Mouse (Mus musculus): ENCODE measurements around the gene Pitpnc1.

The Pitpnc1 gene

DNA sequence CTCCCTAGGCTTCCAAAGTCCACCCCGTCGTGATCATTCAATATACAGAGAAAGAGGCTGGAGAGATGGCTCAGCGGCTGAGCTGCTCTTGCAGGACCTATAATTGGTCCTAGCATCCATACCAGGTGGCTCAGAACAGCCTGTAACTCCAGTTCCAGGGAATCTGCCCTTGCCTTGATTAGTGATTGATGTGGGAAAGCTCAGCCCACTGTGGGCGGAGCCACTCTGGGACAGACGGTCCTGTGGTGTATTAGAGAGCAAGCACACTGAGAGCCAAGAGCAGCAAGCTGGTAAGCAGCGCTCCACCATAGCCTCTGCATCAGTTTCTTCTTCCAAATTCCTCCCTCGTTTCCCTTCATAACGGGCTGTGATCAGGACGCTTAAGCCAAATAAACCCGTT is 150.6 kb downstream of the Pitpnc1 start:
- DNase-seq, result no peak

DNA sequence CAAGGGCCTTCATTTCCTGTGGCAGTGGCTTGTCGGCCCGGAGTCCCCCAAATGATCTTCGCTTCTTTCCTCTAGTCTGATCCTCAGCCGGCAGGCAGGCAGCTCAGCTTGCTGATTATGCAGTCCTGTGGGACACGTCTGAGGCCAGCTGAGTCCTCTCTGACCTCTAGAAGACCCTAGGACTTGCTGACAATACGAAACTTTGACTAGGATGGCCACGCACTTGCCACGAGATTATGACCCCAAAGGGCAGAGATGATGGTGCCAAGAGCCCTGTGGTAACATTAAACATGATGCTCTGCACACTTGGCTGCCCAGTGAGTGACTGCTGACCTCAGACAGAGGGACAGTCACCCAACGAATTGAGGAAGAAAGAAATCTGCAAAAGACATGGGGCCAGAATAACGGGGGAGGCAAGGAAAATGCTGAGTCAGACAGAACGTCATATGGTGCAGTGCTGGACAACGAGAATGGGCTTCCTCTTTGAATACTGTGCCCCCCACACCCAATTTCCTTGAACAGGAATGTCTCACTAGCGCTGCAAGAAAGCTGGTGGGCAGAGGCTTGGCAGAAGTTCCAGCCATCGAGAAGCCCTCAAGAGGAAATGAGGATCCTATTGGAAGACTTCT is 152.7 kb downstream of the Pitpnc1 start:
- DNase-seq, result no peak

GRCm38 (mm10) chr11:107315475-107315874 is 155.0 kb downstream of the Pitpnc1 start:
- DNase-seq, result no peak

GRCm38 (mm10) chr11:107310338-107311121 is 160.0 kb downstream of the Pitpnc1 start:
- no peak for DNase-seq

- no peak for DNase-seq
Measured at GRCm38 (mm10) chr11:107306170-107306569, 164.3 kb downstream of the Pitpnc1 start.

DNA sequence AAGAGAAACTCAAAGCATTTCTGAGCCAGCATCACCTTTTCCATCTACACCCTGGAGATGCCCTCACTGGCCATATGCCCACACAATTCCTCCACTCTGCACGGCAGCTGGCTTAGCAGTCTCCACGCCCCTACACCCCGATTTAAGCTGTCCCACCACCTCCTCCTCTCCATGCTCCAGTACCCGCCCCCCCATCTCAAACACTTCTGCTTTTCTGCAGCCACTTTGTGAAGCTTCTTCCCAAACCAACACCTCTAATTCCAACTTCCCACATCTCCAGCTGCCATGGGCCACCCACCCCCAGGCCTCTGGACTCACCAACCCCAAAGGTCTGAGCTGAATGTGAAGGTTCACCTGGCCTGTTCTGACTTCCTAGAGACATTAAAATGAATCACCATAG is 168.4 kb downstream of the Pitpnc1 start:
- no peak for DNase-seq

- DNase-seq, result no peak
Measured at GRCm38 (mm10) chr11:107300235-107300634, 170.3 kb downstream of the Pitpnc1 start.

- DNase-seq, result no peak
Measured at GRCm38 (mm10) chr11:107299511-107300120, 170.9 kb downstream of the Pitpnc1 start.

GRCm38 (mm10) chr11:107296176-107296575 is 174.3 kb downstream of the Pitpnc1 start:
- DNase-seq, result no peak

DNA sequence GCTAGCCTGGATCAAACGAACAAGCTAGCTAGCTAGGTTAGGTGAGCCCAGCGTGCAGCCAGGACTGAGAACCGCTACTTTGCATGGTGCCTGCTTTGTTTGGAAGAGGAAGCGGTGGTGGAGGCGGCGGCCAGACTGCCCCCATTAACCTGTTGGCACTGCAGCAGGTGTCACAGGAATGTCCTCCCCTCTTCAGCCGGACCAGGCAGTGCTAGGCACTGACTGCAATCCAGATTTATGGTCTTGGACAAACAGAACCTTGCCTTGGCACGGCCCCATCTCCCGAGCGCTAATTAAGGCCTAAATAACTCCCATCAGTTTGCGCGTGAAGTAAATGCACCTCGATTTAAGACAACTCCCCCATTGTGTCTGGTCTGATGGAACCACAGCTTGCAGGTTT is 178.5 kb downstream of the Pitpnc1 start:
- no peak for DNase-seq

- DNase-seq, result no peak
Measured at GRCm38 (mm10) chr11:107288186-107288563, 182.3 kb downstream of the Pitpnc1 start.

DNA sequence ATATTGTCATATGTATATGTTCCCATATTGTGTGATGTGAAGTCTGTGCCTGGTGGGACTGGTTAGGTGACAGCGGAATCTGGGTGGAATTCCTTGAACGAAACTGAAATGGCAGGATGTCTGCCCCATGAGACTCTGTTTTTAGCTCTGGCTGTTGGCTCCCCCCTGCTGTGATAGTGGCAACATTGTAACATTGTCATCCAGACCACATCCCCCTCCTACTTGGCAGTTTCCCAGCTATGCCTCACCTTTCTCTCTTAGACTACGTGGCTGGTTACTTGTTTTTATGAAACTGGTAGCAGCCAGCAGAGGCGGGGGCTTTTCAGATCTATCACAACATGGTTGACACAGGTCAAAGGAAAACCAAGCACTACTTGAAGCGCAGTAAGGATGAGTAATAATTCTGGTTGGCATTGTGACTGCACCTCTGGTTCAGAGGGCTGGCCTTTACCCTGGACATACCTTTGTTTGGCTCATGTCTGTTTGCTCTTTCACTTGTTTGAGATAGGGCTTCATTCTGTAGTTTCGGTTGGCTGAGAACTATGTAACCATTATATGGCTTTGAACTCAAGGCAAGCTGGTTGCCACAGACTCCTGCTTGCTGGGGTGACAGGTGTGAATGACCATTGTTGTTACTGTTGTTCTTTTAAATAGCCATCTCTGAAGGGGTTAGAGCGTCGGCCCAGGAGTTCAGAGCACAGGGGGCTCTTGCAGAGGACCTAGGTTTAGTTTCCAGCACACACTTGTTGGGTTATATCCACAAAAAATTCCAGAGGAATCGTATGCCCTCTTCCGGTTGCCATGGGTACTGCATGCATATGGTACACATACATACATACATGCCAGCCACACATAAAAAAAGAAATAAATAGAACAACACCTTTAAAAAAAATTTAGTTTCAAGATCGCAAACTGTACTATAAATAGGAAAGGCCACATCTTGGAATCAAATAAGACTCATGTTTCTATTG is 183.0 kb downstream of the Pitpnc1 start:
- DNase-seq, result no peak

DNA sequence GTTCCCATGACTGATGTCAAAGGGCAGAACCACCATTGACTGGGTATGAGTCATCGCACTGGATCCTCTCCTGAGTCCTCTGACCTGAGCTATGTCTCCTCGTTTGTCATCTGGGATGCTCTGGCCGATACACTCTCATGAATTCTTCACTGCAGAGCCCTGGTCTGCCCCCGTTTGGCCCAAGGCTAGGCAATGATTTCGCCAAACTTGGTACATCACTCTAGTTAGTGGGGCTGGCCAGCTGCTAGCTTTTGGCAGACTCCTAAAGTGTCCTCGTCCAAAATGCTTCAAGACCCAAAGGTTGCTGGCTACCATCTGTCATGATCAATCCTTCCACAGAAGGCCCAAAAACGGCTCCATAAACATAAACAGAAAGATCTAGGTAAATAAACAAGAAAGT is 184.8 kb downstream of the Pitpnc1 start:
- no peak for DNase-seq

GRCm38 (mm10) chr11:107283632-107284031 is 186.9 kb downstream of the Pitpnc1 start:
- DNase-seq, result no peak

GRCm38 (mm10) chr11:107282481-107282880 is 188.0 kb downstream of the Pitpnc1 start:
- DNase-seq, result peak; percentile 15

DNA sequence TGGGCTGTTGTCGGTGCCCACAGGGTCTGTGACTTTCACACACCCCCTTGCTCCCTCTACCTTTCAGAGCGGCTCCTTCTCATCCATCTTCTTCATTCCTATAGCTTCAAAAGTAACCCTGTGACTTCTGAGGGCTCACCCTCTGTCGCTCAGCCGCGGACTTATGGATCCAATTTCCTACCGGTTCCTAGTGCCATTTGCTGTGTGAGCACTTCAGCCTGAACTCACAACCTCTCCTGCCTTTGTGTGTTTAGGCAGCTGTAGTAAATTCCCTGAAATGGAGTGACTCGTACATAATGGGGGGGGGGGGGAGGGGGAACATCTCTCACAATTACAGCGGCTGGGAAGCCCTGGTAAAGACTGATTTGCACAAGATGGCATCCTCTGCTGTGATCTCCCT is 191.2 kb downstream of the Pitpnc1 start:
- DNase-seq, result no peak

GRCm38 (mm10) chr11:107276898-107277297 is 193.6 kb downstream of the Pitpnc1 start:
- DNase-seq, result no peak

- no peak for DNase-seq
Measured at GRCm38 (mm10) chr11:107276337-107276736, 194.2 kb downstream of the Pitpnc1 start.

DNA sequence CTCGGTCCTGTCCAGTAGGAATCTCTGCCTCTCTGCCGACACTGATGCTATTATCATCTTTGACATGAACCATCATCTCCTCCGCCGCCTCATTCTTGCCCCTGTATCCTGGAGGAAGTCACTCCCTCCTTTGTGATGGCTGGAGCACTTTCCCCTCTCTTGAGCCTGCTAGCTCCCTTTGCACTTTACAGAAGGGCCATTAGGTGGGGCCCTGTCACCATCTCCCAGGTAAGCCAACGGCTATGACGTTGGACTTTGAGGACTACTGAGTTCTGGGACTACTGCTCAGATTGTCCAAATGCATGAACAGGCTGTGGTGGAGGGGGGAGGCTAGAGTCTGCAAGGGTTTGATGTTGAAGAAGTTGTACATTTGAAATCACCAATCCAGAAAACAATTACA is 194.6 kb downstream of the Pitpnc1 start:
- no peak for DNase-seq

DNA sequence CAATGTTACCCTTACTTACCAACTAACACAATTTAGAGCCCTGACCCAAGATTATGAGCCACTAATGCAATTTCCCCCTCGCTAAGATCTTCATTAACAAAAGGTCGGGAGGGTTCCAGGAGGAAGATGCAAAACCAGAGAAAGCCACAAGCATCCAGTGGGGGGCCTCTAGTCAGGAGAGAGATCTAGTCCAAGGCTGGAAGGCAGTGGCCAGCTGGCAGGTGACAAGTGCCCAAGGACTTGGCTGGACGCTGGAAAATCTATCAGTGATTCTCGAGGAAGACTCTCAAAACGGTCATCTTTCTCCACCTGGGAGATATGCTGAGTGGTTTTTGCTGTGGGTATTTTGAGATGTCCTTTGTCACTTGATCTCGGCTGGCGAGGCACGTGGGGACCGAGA is 196.3 kb downstream of the Pitpnc1 start:
- DNase-seq, result no peak

- DNase-seq, result peak; percentile 66
Measured at GRCm38 (mm10) chr11:107272351-107272975, 198.0 kb downstream of the Pitpnc1 start.

DNA sequence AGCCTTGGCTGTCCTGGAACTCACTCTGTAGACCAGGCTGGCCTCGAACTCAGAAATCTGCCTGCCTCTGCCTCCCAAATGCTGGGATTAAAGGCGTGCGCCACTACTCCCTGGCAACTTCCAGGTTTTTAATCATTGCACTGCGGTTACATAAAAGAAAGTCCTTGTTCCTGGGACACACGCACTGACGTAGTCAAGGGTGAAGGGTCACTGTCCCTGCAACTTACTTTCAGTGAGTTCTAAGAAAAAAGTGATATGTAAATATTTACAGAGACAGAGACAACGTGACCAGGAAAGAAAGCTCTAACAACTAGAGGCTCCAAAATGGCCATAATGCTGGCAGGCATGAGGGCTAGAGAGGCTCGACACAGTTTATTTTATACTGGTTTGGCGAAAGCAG is 199.9 kb downstream of the Pitpnc1 start:
- DNase-seq, result no peak

GRCm38 (mm10) chr11:107267522-107267921 is 203.0 kb downstream of the Pitpnc1 start:
- DNase-seq, result no peak

Measured in right cerebral cortex, postnatal 4 days (tissue).